Mouse (Mus musculus) spleen, adult 18-20 months (tissue): ENCODE results near the gene Cysrt1.
A peak's percentile ranks its signal among the peaks of the same experiment; 100 is the strongest.

Experiments used
- DNase-seq, 2 experiments: peaks; one replicate each; pipeline ENCODE4 v3.0.0; 2022; ENCODE audit warnings: mixed read lengths in 2 of 2

Gene Cysrt1

GRCm38 (mm10) chr2:25234050-25234449 lies 8.2 kb downstream of the Cysrt1 start, which contains the start of gene Slc34a3:
TSS of gene Slc34a3 (minus strand) at chr2:25234364.
- DNase-seq: no peak

GRCm38 (mm10) chr2:25233421-25233820 lies 8.8 kb downstream of the Cysrt1 start:
- DNase-seq: no peak

GRCm38 (mm10) chr2:25231038-25231437 lies 11.2 kb downstream of the Cysrt1 start:
- no peak for DNase-seq

- DNase-seq: no peak
These were observed 11.7 kb downstream of the Cysrt1 start for GRCm38 (mm10) chr2:25230581-25230980.

- DNase-seq: no peak
These were observed 12.7 kb downstream of the Cysrt1 start for GRCm38 (mm10) chr2:25229582-25229981.

- DNase-seq: no peak
These were observed 13.2 kb downstream of the Cysrt1 start for GRCm38 (mm10) chr2:25228995-25229530.

GRCm38 (mm10) chr2:25228431-25228889 lies 13.8 kb downstream of the Cysrt1 start:
- peak; percentile 71 to 87 for DNase-seq

GRCm38 (mm10) chr2:25227406-25227805 lies 14.8 kb downstream of the Cysrt1 start:
- no peak for DNase-seq

GRCm38 (mm10) chr2:25226864-25227263 lies 15.4 kb downstream of the Cysrt1 start:
- DNase-seq: no peak

- no peak for DNase-seq
These were observed 16.4 kb downstream of the Cysrt1 start for GRCm38 (mm10) chr2:25225811-25226379.

GRCm38 (mm10) chr2:25224766-25225752 lies 17.2 kb downstream of the Cysrt1 start:
- peak; percentile 89 to 97 for DNase-seq

- no peak for DNase-seq
These were observed 17.8 kb downstream of the Cysrt1 start, which contains the start of gene Tubb4b for GRCm38 (mm10) chr2:25224492-25224765. TSS of gene Tubb4b (minus strand) at chr2:25224702.

GRCm38 (mm10) chr2:25223681-25224491 lies 18.4 kb downstream of the Cysrt1 start:
- peak; percentile 75 to 78 for DNase-seq

GRCm38 (mm10) chr2:25221331-25221772 lies 20.9 kb downstream of the Cysrt1 start:
- DNase-seq: no peak

GRCm38 (mm10) chr2:25218445-25218844 lies 23.8 kb downstream of the Cysrt1 start, which contains the start of gene Fam166a:
TSS of gene Fam166a (plus strand) at chr2:25218745.
- DNase-seq: no peak

GRCm38 (mm10) chr2:25217666-25218065 lies 24.6 kb downstream of the Cysrt1 start:
- no peak for DNase-seq

- no peak for DNase-seq
These were observed 27.8 kb downstream of the Cysrt1 start, which contains the start of gene Stpg3 for GRCm38 (mm10) chr2:25214444-25214843. TSS of gene Stpg3 (minus strand) at chr2:25214637.

GRCm38 (mm10) chr2:25213266-25213865 lies 28.9 kb downstream of the Cysrt1 start:
- DNase-seq: no peak

- DNase-seq: peak; percentile 86 to 91
These were observed 31.1 kb downstream of the Cysrt1 start, which contains the start of gene Nelfb for GRCm38 (mm10) chr2:25211121-25211670. TSS of gene Nelfb (minus strand) at chr2:25211489.

- DNase-seq: no peak
These were observed 31.6 kb downstream of the Cysrt1 start for GRCm38 (mm10) chr2:25210686-25211085.

GRCm38 (mm10) chr2:25207593-25207992 lies 34.7 kb downstream of the Cysrt1 start:
- DNase-seq: no peak
